Mouse (Mus musculus): Measurements from ENCODE around the gene Oaz2.

Gene Oaz2

GRCm38 (mm10) chr9:65696337-65696736 lies 28.5 kb downstream of the Oaz2 start:
- DNase-seq: no peak

- no peak for DNase-seq
Measured at GRCm38 (mm10) chr9:65697356-65697755, 29.6 kb downstream of the Oaz2 start.

GRCm38 (mm10) chr9:65697992-65698391 lies 30.2 kb downstream of the Oaz2 start:
- no peak for DNase-seq

- no peak for DNase-seq
Measured at GRCm38 (mm10) chr9:65700504-65700903, 32.7 kb downstream of the Oaz2 start.

GRCm38 (mm10) chr9:65702286-65702685 lies 34.5 kb downstream of the Oaz2 start:
- DNase-seq: no peak

- DNase-seq: no peak
Measured at GRCm38 (mm10) chr9:65703241-65703640, 35.4 kb downstream of the Oaz2 start.

GRCm38 (mm10) chr9:65703926-65704595 lies 36.3 kb downstream of the Oaz2 start:
- no peak for DNase-seq

GRCm38 (mm10) chr9:65718195-65718594 lies 50.4 kb downstream of the Oaz2 start:
- DNase-seq: no peak

- DNase-seq: no peak
Measured at GRCm38 (mm10) chr9:65721161-65721566, 53.4 kb downstream of the Oaz2 start.

- peak; percentile 48 for DNase-seq
Measured at GRCm38 (mm10) chr9:65724471-65725290, 56.9 kb downstream of the Oaz2 start.

GRCm38 (mm10) chr9:65725291-65725622 lies 57.5 kb downstream of the Oaz2 start:
- DNase-seq: no peak

- DNase-seq: no peak
Measured at GRCm38 (mm10) chr9:65726431-65726830, 58.6 kb downstream of the Oaz2 start.

GRCm38 (mm10) chr9:65727491-65727890 lies 59.7 kb downstream of the Oaz2 start:
- no peak for DNase-seq

GRCm38 (mm10) chr9:65728588-65728987 lies 60.8 kb downstream of the Oaz2 start:
- DNase-seq: no peak

GRCm38 (mm10) chr9:65734931-65735330 lies 67.1 kb downstream of the Oaz2 start:
- no peak for DNase-seq
